Mouse (Mus musculus) MEL (cell line): ENCODE measurements around the gene Fkbp5. TPM values are rescaled to one million over a fixed set of nuclear protein-coding genes. Genes with fewer than 3 reads are reported as not detected.

Experiments
- DNase-seq: peaks from one replicate; pipeline ENCODE4 v3.0.0; 2011; ENCODE audit warnings: low read depth, low spot score
- H3K27ac ChIP-seq: 2 replicates; pipeline ENCODE4 v1.5.1; 2012; ENCODE audit warnings: low read depth, mild to moderate bottlenecking, control low read depth, low read length, moderate library complexity; ENCODE audit not compliant: control insufficient read depth
- H3K27me3 ChIP-seq, 2 experiments: fragments of 150-350 bp in 1 of 2; sonication (generic) in 1 of 2; 2 replicates each; pipeline ENCODE4 v1.6.1; 2012; ENCODE audit warnings: low read length in 2 of 2, mild to moderate bottlenecking in 2 of 2, improper control_type of control experiment in 1 of 2, moderate library complexity in 1 of 2; ENCODE audit not compliant: insufficient read depth in 2 of 2, control insufficient read depth in 1 of 2
- H3K36me3 ChIP-seq, 2 experiments: 2 replicates each; pipeline ENCODE4 v1.6.1; 2012 to 2014; ENCODE audit warnings: low read length in 2 of 2, improper control_type of control experiment in 1 of 2, inconsistent platforms in 1 of 2, mild to moderate bottlenecking in 1 of 2; ENCODE audit not compliant: insufficient read depth in 2 of 2, control insufficient read depth in 1 of 2
- H3K4me1 ChIP-seq, 2 experiments: fragments of 150-350 bp in 1 of 2; sonication (generic) in 1 of 2; 2 replicates each; pipeline ENCODE4 v1.6.1; 2012; ENCODE audit warnings: low read length in 2 of 2, improper control_type of control experiment in 1 of 2, mild to moderate bottlenecking in 1 of 2; ENCODE audit not compliant: insufficient read depth in 2 of 2, control insufficient read depth in 1 of 2
- H3K4me3 ChIP-seq, 2 experiments: fragments of 150-350 bp in 1 of 2; sonication (generic) in 1 of 2; 2 replicates each; pipeline ENCODE4 v1.5.1; 2012; ENCODE audit warnings: low read depth in 2 of 2, low read length in 2 of 2, mild to moderate bottlenecking in 2 of 2, moderate library complexity in 2 of 2, control low read depth in 1 of 2, improper control_type of control experiment in 1 of 2; ENCODE audit not compliant: control insufficient read depth in 1 of 2, insufficient read depth in 1 of 2
- H3K79me2 ChIP-seq: 2 replicates; pipeline ENCODE4 v1.6.1; 2012; ENCODE audit warnings: mild to moderate bottlenecking, low read length, moderate library complexity; ENCODE audit not compliant: control insufficient read depth, poor library complexity, insufficient read depth
- H3K9ac ChIP-seq: 2 replicates; pipeline ENCODE4 v1.6.1; 2012; ENCODE audit warnings: low read depth, mild to moderate bottlenecking, control low read depth, low read length, moderate library complexity; ENCODE audit not compliant: control insufficient read depth, poor library complexity, severe bottlenecking
- H3K9me3 ChIP-seq: fragments of 150-350 bp; sonication (generic); replicated peaks from 2 replicates; pipeline ENCODE4 v1.6.1; 2012; ENCODE audit warnings: mild to moderate bottlenecking, low read length, improper control_type of control experiment, moderate library complexity; ENCODE audit not compliant: insufficient read depth
- BHLHE40 ChIP-seq: IDR thresholded peaks from 2 replicates; pipeline ENCODE4 v1.6.1; 2012; ENCODE audit warnings: low read depth, mild to moderate bottlenecking, inconsistent platforms, low read length, improper control_type of control experiment, borderline replicate concordance
- CHD2 ChIP-seq: IDR thresholded peaks from 2 replicates; pipeline ENCODE4 v1.6.1; 2011; ENCODE audit warnings: low read length, improper control_type of control experiment
- CTCF ChIP-seq, 3 experiments: IDR thresholded peaks in 2 of 3; conservative IDR thresholded peaks in 1 of 3; 2 replicates each; pipeline ENCODE4 v1.5.1; 2011 to 2012; ENCODE audit warnings: low read length in 3 of 3, low read depth in 2 of 3, mild to moderate bottlenecking in 2 of 3, improper control_type of control experiment in 1 of 3, inconsistent platforms in 1 of 3, mixed read lengths in 1 of 3, moderate library complexity in 1 of 3; ENCODE audit not compliant: control insufficient read depth in 1 of 3, insufficient read depth in 1 of 3, poor library complexity in 1 of 3, severe bottlenecking in 1 of 3
- EP300 ChIP-seq, 2 experiments: IDR thresholded peaks; 2 replicates each; pipeline ENCODE4 v1.6.1; 2011; ENCODE audit warnings: improper control_type of control experiment in 2 of 2, low read length in 2 of 2, low read depth in 1 of 2, mild to moderate bottlenecking in 1 of 2
- GABPA ChIP-seq: IDR thresholded peaks from 2 replicates; pipeline ENCODE4 v1.6.1; 2012; ENCODE audit warnings: low read depth, mild to moderate bottlenecking, inconsistent platforms, low read length, improper control_type of control experiment, moderate library complexity
- MYC ChIP-seq: IDR thresholded peaks from 2 replicates; pipeline ENCODE4 v1.6.1; 2011; ENCODE audit warnings: low read depth, mild to moderate bottlenecking, low read length, improper control_type of control experiment, moderate library complexity
- POLR2AphosphoS2 ChIP-seq: IDR thresholded peaks from 2 replicates; pipeline ENCODE4 v1.6.1; 2011; ENCODE audit warnings: low read length, improper control_type of control experiment
- SIN3A ChIP-seq: IDR thresholded peaks from 2 replicates; pipeline ENCODE4 v1.6.1; 2012; ENCODE audit warnings: low read length, improper control_type of control experiment, inconsistent platforms
- ZC3H11A ChIP-seq: IDR thresholded peaks from 2 replicates; pipeline ENCODE4 v1.6.1; 2012; ENCODE audit warnings: low read depth, mild to moderate bottlenecking, inconsistent platforms, low read length, improper control_type of control experiment
- ZMIZ1 ChIP-seq: IDR thresholded peaks from 2 replicates; pipeline ENCODE4 v1.6.1; 2012; ENCODE audit warnings: low read depth, mild to moderate bottlenecking, inconsistent platforms, low read length, improper control_type of control experiment, moderate library complexity
- polyA plus RNA-seq, 2 experiments: library from polyadenylated mRNA; stranded (reverse) in 1 of 2; unstranded in 1 of 2; fragments of >175 nt in 1 of 2; fragments of >200 nt in 1 of 2; gene quantifications; 2 replicates each; pipeline versions ENCODE4 v1.2.1 to v1.2.4; 2012; ENCODE audit warnings: low replicate concordance in 2 of 2, low read depth in 1 of 2; ENCODE audit not compliant: insufficient read length in 2 of 2, insufficient read depth in 1 of 2, missing spikeins in 1 of 2
- total RNA-seq: library from RNA; depleted of rRNA; stranded (reverse); fragments of 300-350 nt; gene quantifications from 2 replicates; pipeline ENCODE4 v1.2.3, GENCODE M21; 2012

The Fkbp5 gene
- total and polyA plus RNA-seq, 3 experiments: 16.6 to 184 (median 44.3) TPM

DNA sequence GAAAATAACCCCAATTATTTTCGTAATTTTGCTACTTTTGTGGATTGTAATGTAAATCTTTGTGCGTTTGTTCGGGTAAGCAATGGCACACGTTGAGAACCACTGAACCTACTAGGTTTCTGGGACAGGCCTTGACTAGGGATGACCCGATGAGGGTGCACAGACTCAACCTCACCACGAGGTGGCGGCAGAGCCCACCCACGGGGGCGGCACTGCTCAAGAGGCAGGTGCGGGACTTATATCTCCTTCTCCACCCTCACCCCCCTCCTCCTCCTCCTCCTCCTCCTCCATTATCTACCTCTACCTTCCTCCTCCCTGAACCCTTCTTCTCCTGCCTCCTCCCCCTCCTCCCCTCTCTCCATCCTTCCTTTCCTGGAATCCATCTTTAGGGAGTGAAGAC lies 143.5 kb downstream of the Fkbp5 start (continued):
- no peak for TF ChIP-seq GABPA
- TF ChIP-seq SIN3A: peak; percentile 50; the same call in 1 of the 2 replicates
- no peak for TF ChIP-seq ZMIZ1

- H3K9ac ChIP-seq: no peak overlapping the region
- TF ChIP-seq POLR2AphosphoS2 (no peak), EP300 (IDR thresholded peaks at IDR 0.05; ENCODE audit: low read depth in 1 of 2, low read length in 2 of 2) (no peak), BHLHE40 (no peak), MYC (no peak), ZC3H11A (no peak)
- TF ChIP-seq, all 39 proteins: peak for 0
- Histone ChIP-seq H3K27ac (no peak overlapping the region), H3K27me3 (no peaks in the 10 kb centered on the region), H3K4me3 (no peak overlapping the region), H3K4me1 (peaks cover 0 to 28% of the 10 kb centered on the region in 2 experiments; a peak in 3 of 4 replicates), H3K36me3 (peaks cover 0 to 11% of the 10 kb centered on the region in 2 experiments; a peak in 2 of 4 replicates), H3K79me2 (no peaks in the 10 kb centered on the region), H3K9me3 (no peaks in the 10 kb centered on the region)
- DNase-seq: no peak
Measured at GRCm38 (mm10) chr17:28371941-28372340, 145.4 kb downstream of the Fkbp5 start.

DNA sequence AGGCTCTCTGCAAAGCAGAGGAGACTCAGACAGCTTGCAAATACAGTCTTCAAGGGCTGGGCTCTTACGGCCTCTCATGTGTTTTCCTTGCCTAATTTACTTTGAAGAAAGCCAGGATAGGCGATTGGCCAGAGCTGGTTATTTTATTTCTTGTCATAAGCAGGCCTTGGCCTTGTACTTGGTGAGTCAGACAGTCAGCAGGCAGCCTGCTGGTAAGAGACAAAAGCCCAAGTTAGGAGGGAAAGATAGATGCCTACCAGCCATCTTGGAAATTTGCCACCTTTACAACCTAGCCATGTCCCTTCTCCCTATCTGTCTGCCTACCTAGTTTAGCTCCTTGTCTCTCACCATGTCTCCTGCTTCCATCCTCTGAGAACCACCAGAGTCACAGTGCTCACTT lies 146.0 kb downstream of the Fkbp5 start:
- no peak overlapping the region for H3K9ac ChIP-seq
- no peaks in the 10 kb centered on the region for H3K27me3 ChIP-seq
- H3K79me2 ChIP-seq: no peaks in the 10 kb centered on the region
- no peak for DNase-seq
- H3K4me3 ChIP-seq: no peak overlapping the region
- peaks cover 0 to 25% of the 10 kb centered on the region in 2 experiments; a peak in 3 of 4 replicates for H3K4me1 ChIP-seq
- H3K36me3 ChIP-seq: peaks cover 0 to 8% of the 10 kb centered on the region in 2 experiments; a peak in 2 of 4 replicates
- H3K27ac ChIP-seq: no peak overlapping the region
- no peaks in the 10 kb centered on the region for H3K9me3 ChIP-seq
- TF ChIP-seq CTCF (IDR thresholded peaks at IDR 0.05 in 2 of 3, conservative IDR thresholded peaks at IDR 0.05 in 1 of 3; ENCODE audit: control insufficient read depth in 1 of 3, insufficient read depth in 1 of 3, low read depth in 2 of 3, low read length in 3 of 3, poor library complexity in 1 of 3, severe bottlenecking in 1 of 3) (no peak), ZMIZ1 (no peak), CHD2 (no peak), POLR2AphosphoS2 (no peak)

DNA sequence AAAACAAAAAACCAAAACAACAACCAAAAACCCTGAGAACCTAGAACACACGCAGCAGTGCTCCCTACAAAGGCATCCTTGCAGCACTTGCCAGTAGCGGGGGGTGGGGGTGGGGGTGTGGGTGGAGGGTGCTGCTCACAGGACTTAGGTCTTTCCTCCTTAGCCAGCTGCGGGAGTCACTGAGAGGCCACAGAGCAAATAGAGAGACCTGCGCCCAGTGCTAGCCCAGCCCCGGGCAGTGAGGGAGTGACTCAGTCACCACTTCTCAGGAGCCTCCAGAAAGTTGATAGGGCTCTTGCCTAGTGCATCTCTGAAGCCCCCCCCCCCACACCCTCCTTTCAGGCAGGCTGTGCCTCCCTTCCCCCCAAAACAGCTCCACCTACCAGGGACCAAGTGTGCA lies 148.3 kb downstream of the Fkbp5 start:
- DNase-seq: no peak
- TF ChIP-seq GABPA: no peak
- 0 out of 4 replicates have a peak, but pooled peaks cover 0 to under 1% of the 10 kb centered on the region in 2 experiments for H3K36me3 ChIP-seq
- no peak overlapping the region for H3K9ac ChIP-seq
- no peaks in the 10 kb centered on the region for H3K79me2 ChIP-seq
- H3K4me1 ChIP-seq: peaks cover 0 to 6% of the 10 kb centered on the region in 2 experiments; a peak in 2 of 4 replicates
- no peak overlapping the region for H3K4me3 ChIP-seq
- H3K27me3 ChIP-seq: no peaks in the 10 kb centered on the region
- H3K27ac ChIP-seq: no peak overlapping the region
- H3K9me3 ChIP-seq: no peaks in the 10 kb centered on the region
